Mouse (Mus musculus): ENCODE results near the gene Mipep. TPM values are rescaled to one million over a fixed set of nuclear protein-coding genes. Genes with fewer than 3 reads are reported as not detected.

Mipep gene
- polyA plus RNA-seq, 1 experiment, result not detected

- 80% methylated on average over 5 of the region's 5 CpGs for WGBS
- no peak overlapping the region for H3K4me3 ChIP-seq (ENCODE audit: insufficient read depth, low read depth, low read length)
- H3K4me1 ChIP-seq (ENCODE audit: control insufficient read depth, insufficient read depth, low read length), result peaks cover 7% of the 10 kb centered on the region
- H3K27ac ChIP-seq (ENCODE audit: insufficient read depth, low read depth, low read length), result no peak overlapping the region
- TF ChIP-seq POLR2A (IDR thresholded peaks at IDR 0.05; ENCODE audit: insufficient read depth, low read depth, low read length) (no peak), CTCF (IDR thresholded peaks at IDR 0.05; ENCODE audit: insufficient read depth, low read depth, low read length) (no peak)
These were observed 113.8 kb downstream of the Mipep start for GRCm38 (mm10) chr14:60898086-60898667.

GRCm38 (mm10) chr14:60904501-60904900 is 120.1 kb downstream of the Mipep start:
- TF ChIP-seq CTCF (IDR thresholded peaks at IDR 0.05; ENCODE audit: insufficient read depth, low read depth, low read length) (no peak), POLR2A (IDR thresholded peaks at IDR 0.05; ENCODE audit: insufficient read depth, low read depth, low read length) (no peak)

GRCm38 (mm10) chr14:60906421-60907374 is 122.3 kb downstream of the Mipep start:
- WGBS, result 79% methylated on average over 10 of the region's 10 CpGs
- TF ChIP-seq POLR2A (IDR thresholded peaks at IDR 0.05; ENCODE audit: insufficient read depth, low read depth, low read length), result no peak
- TF ChIP-seq CTCF (IDR thresholded peaks at IDR 0.05; ENCODE audit: insufficient read depth, low read depth, low read length), result no peak
- H3K4me3 ChIP-seq (ENCODE audit: insufficient read depth, low read depth, low read length), result no peak overlapping the region
- H3K4me1 ChIP-seq (ENCODE audit: control insufficient read depth, insufficient read depth, low read length), result no peaks in the 10 kb centered on the region; the same call in 1 of the 2 replicates
- H3K27ac ChIP-seq (ENCODE audit: insufficient read depth, low read depth, low read length), result no peak overlapping the region

More at GRCm38 (mm10) chr14:60904501-60904900, 120.1 kb downstream of the Mipep start:
- WGBS, result 60% methylated on average over 4 of the region's 4 CpGs
- H3K4me3 ChIP-seq (ENCODE audit: insufficient read depth, low read depth, low read length), result no peak overlapping the region
- H3K4me1 ChIP-seq (ENCODE audit: control insufficient read depth, insufficient read depth, low read length), result no peaks in the 10 kb centered on the region
- no peak overlapping the region for H3K27ac ChIP-seq (ENCODE audit: insufficient read depth, low read depth, low read length)

GRCm38 (mm10) chr14:60909351-60909750 is 125.0 kb downstream of the Mipep start:
- TF ChIP-seq CTCF (IDR thresholded peaks at IDR 0.05; ENCODE audit: insufficient read depth, low read depth, low read length) (no peak), POLR2A (IDR thresholded peaks at IDR 0.05; ENCODE audit: insufficient read depth, low read depth, low read length) (no peak)
- H3K4me1 ChIP-seq (ENCODE audit: control insufficient read depth, insufficient read depth, low read length), result no peaks in the 10 kb centered on the region; the same call in 1 of the 2 replicates
- H3K4me3 ChIP-seq (ENCODE audit: insufficient read depth, low read depth, low read length), result no peak overlapping the region
- WGBS, result 73% methylated on average over 4 of the region's 4 CpGs
- no peak overlapping the region for H3K27ac ChIP-seq (ENCODE audit: insufficient read depth, low read depth, low read length)

GRCm38 (mm10) chr14:60910506-60911444 is 126.4 kb downstream of the Mipep start:
- Histone ChIP-seq H3K4me1 (ENCODE audit: control insufficient read depth, insufficient read depth, low read length) (no peaks in the 10 kb centered on the region; the same call in 1 of the 2 replicates), H3K4me3 (ENCODE audit: insufficient read depth, low read depth, low read length) (no peak overlapping the region), H3K27ac (ENCODE audit: insufficient read depth, low read depth, low read length) (no peak overlapping the region)
- WGBS, result 82% methylated on average over 12 of the region's 12 CpGs
- TF ChIP-seq POLR2A (IDR thresholded peaks at IDR 0.05; ENCODE audit: insufficient read depth, low read depth, low read length), result no peak
- TF ChIP-seq CTCF (IDR thresholded peaks at IDR 0.05; ENCODE audit: insufficient read depth, low read depth, low read length), result no peak

GRCm38 (mm10) chr14:60912981-60913468 is 128.7 kb downstream of the Mipep start:
- WGBS, result 50% methylated on average over 8 of the region's 8 CpGs
- Histone ChIP-seq H3K4me1 (ENCODE audit: control insufficient read depth, insufficient read depth, low read length) (no peaks in the 10 kb centered on the region; the same call in 1 of the 2 replicates), H3K27ac (ENCODE audit: insufficient read depth, low read depth, low read length) (no peak overlapping the region), H3K4me3 (ENCODE audit: insufficient read depth, low read depth, low read length) (no peak overlapping the region)
- TF ChIP-seq POLR2A (IDR thresholded peaks at IDR 0.05; ENCODE audit: insufficient read depth, low read depth, low read length) (no peak), CTCF (IDR thresholded peaks at IDR 0.05; ENCODE audit: insufficient read depth, low read depth, low read length) (no peak)

GRCm38 (mm10) chr14:60916661-60917060 is 132.3 kb downstream of the Mipep start:
- 63% methylated on average over 4 of the region's 4 CpGs for WGBS
- TF ChIP-seq POLR2A (IDR thresholded peaks at IDR 0.05; ENCODE audit: insufficient read depth, low read depth, low read length) (no peak), CTCF (IDR thresholded peaks at IDR 0.05; ENCODE audit: insufficient read depth, low read depth, low read length) (no peak)
- no peak overlapping the region for H3K4me3 ChIP-seq (ENCODE audit: insufficient read depth, low read depth, low read length)
- H3K4me1 ChIP-seq (ENCODE audit: control insufficient read depth, insufficient read depth, low read length), result no peaks in the 10 kb centered on the region
- no peak overlapping the region for H3K27ac ChIP-seq (ENCODE audit: insufficient read depth, low read depth, low read length)

- WGBS, result 88% methylated on average over 1 of the region's 1 CpGs
- no peak overlapping the region for H3K27ac ChIP-seq (ENCODE audit: insufficient read depth, low read depth, low read length)
- no peaks in the 10 kb centered on the region for H3K4me1 ChIP-seq (ENCODE audit: control insufficient read depth, insufficient read depth, low read length)
- no peak overlapping the region for H3K4me3 ChIP-seq (ENCODE audit: insufficient read depth, low read depth, low read length)
- TF ChIP-seq POLR2A (IDR thresholded peaks at IDR 0.05; ENCODE audit: insufficient read depth, low read depth, low read length), result no peak
- no peak for TF ChIP-seq CTCF (IDR thresholded peaks at IDR 0.05; ENCODE audit: insufficient read depth, low read depth, low read length)
These were observed 141.6 kb downstream of the Mipep start for GRCm38 (mm10) chr14:60926011-60926410.
